Mouse (Mus musculus) limb, embryonic 15.5 days (tissue): ENCODE results near the gene Tmem135. TPM values are rescaled to one million over a fixed set of nuclear protein-coding genes. Genes with fewer than 3 reads are reported as not detected.

Source experiments
- ATAC-seq: fragments of 200-750 bp; cut with Nextera tagmentation; 2 replicates; pipeline ENCODE4 v1.8.0; 2017; ENCODE audit warnings: low read depth, moderate TSS enrichment; ENCODE audit not compliant: insufficient number of reproducible peaks, low FRiP score, low TSS enrichment
- H3K27ac ChIP-seq: fragments of 300-500 bp; sonication (generic); 2 replicates; pipeline ENCODE4 v1.5.1; 2015; ENCODE audit warnings: moderate library complexity, mild to moderate bottlenecking, inconsistent platforms
- H3K27me3 ChIP-seq: fragments of 300-500 bp; sonication (generic); 2 replicates; pipeline ENCODE4 v1.6.1; 2015; ENCODE audit warnings: inconsistent platforms
- H3K36me3 ChIP-seq: fragments of 300-500 bp; sonication (generic); 2 replicates; pipeline ENCODE4 v1.6.1; 2015; ENCODE audit warnings: inconsistent platforms
- H3K4me1 ChIP-seq: fragments of 300-500 bp; sonication (generic); 2 replicates; pipeline ENCODE4 v1.6.1; 2015; ENCODE audit warnings: inconsistent platforms
- H3K4me2 ChIP-seq: fragments of 300-500 bp; sonication (generic); 2 replicates; pipeline ENCODE4 v1.6.1; 2015; ENCODE audit warnings: mild to moderate bottlenecking, inconsistent platforms
- H3K4me3 ChIP-seq: fragments of 300-500 bp; sonication (generic); 2 replicates; pipeline ENCODE4 v1.5.1; 2015; ENCODE audit warnings: mild to moderate bottlenecking, inconsistent platforms
- H3K9ac ChIP-seq: fragments of 300-500 bp; sonication (generic); 2 replicates; pipeline ENCODE4 v1.6.1; 2015; ENCODE audit warnings: inconsistent platforms
- H3K9me3 ChIP-seq: fragments of 300-500 bp; sonication (generic); 2 replicates; pipeline ENCODE4 v1.6.1; 2016; ENCODE audit warnings: inconsistent platforms
- WGBS: fragments of 180-500 bp; shearing (Covaris S2); methylation state at CpG from one replicate; pipeline ENCODE4 v1.1.7; 2015; 5-methylcytosine and 5-hydroxymethylcytosine counted together
- polyA plus RNA-seq: library from polyadenylated mRNA; unstranded; fragments of >200 nt; fragmentation: Nextera tagmentation; extraction: Ambion mirVana; gene quantifications from 2 replicates; pipeline ENCODE4 v1.2.1, GENCODE M21; 2015

Gene Tmem135
- polyA plus RNA-seq, 1 experiment from 2014 or later = 19.4 TPM

DNA sequence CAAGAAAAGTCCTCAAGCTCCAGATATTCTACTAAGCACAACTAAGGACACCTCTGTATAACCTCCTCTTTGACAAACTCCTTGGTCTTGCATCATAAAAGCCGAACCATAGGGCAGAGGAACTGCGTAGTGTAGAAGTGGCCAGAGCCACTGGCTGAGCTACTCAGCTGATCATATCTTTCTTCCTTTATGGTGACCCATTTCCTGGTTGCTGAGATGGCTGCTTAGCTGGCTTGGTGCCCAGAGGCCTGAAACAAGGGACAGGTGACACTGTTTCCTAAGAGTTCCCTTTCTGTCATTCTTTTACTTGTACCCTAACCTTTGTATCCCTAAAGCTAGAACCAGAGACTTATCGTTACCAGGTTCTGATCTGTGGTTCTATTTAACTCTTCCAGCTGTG is 7.3 kb upstream of the Tmem135 start:
- ATAC-seq = no peak

DNA sequence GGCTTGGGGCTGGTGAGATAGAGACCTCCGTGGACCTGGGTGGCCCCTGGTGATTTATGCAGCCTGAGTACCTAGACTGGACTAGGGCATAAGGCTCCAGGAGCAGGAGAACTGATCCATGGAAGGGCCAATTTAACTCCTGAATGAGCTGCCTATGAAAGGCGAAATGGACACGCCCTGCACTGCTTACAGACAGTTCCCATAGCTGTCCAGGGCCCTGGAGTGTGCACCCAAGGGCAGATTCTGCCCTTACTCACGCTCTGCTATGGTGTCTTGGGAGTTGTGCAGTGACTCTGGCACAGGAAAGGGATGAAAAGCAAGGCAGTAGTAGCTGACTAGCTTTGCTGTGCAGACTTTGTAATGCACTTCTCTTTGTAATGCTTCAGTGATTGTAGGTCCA is 6.3 kb upstream of the Tmem135 start:
- Histone ChIP-seq H3K27ac (no peak overlapping the region), H3K4me3 (no peak overlapping the region), H3K9ac (no peak overlapping the region), H3K36me3 (peaks cover 2% of the 10 kb centered on the region; the same call in 1 of the 2 replicates), H3K4me2 (no peak overlapping the region), H3K4me1 (peaks cover 13% of the 10 kb centered on the region; the same call in 1 of the 2 replicates), H3K27me3 (no peaks in the 10 kb centered on the region), H3K9me3 (no peaks in the 10 kb centered on the region)
- ATAC-seq = no peak
- WGBS = 64% methylated on average over 4 of the region's 4 CpGs

More for the DNA sequence above, 7.3 kb upstream of the Tmem135 start:
- no peak overlapping the region for H3K9ac ChIP-seq
- peaks cover 2% of the 10 kb centered on the region; the same call in 1 of the 2 replicates for H3K36me3 ChIP-seq
- H3K4me3 ChIP-seq = no peak overlapping the region
- H3K27ac ChIP-seq = no peak overlapping the region
- 81% methylated on average over 3 of the region's 3 CpGs for WGBS
- no peaks in the 10 kb centered on the region for H3K9me3 ChIP-seq
- peaks cover 13% of the 10 kb centered on the region; the same call in 1 of the 2 replicates for H3K4me1 ChIP-seq
- H3K4me2 ChIP-seq = no peak overlapping the region
- H3K27me3 ChIP-seq = no peaks in the 10 kb centered on the region

DNA sequence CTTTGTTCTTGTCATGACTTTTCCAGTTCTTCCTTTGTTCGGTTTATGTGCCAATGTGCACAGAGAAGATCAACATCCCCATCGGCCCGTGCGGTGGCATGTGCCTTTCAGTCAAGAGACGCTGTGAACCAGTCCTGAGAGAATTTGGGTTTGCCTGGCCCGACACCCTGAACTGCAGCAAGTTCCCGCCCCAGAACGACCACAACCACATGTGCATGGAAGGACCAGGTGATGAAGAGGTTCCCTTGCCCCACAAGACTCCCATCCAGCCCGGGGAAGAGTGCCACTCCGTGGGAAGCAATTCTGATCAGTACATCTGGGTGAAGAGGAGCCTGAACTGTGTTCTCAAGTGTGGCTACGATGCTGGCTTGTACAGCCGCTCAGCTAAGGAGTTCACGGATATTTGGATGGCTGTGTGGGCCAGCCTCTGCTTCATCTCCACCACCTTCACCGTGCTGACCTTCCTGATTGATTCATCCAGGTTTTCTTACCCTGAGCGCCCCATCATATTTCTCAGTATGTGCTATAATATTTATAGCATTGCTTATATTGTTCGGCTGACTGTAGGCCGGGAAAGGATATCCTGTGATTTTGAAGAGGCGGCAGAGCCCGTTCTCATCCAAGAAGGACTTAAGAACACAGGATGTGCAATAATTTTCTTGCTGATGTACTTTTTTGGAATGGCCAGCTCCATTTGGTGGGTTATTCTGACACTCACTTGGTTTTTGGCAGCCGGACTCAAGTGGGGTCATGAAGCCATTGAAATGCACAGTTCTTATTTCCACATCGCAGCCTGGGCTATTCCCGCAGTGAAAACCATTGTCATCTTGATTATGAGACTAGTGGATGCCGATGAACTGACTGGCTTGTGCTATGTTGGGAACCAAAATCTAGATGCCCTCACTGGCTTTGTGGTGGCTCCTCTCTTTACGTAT is 3.3 kb upstream of the Tmem135 start:
- Histone ChIP-seq H3K4me1 (peaks cover 28% of the 10 kb centered on the region; the same call in 1 of the 2 replicates), H3K4me3 (no peak overlapping the region; the same call in 1 of the 2 replicates), H3K36me3 (peaks cover 2% of the 10 kb centered on the region; the same call in 1 of the 2 replicates), H3K9me3 (no peaks in the 10 kb centered on the region), H3K4me2 (peak overlapping the region; percentile 25; the same call in 1 of the 2 replicates), H3K9ac (no peak overlapping the region), H3K27me3 (peaks cover 3% of the 10 kb centered on the region; the same call in 1 of the 2 replicates), H3K27ac (no peak overlapping the region)
- 85% methylated on average over 24 of the region's 24 CpGs for WGBS
- ATAC-seq = no peak

DNA sequence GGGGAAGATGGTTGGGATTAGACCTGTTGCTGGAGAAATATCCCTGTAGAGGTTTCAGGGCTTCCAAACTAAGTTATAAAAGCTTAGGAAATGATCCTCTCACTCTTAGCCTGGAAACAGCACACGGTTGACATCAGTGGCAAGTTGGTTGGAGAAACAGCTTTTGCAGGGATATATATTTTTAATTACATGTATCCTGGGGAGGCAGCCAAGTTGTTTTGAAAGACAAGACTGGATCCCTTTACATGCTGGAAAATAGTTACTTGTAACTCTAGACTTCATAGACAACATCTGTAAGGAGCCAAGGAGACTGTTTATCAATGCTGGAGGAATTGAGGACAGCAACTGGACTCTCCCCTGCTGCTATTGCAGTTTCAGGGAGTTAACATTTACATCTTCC is 2.0 kb upstream of the Tmem135 start:
- peak overlapping the region; percentile 25 for H3K4me2 ChIP-seq
- no peak overlapping the region for H3K27ac ChIP-seq
- H3K9me3 ChIP-seq = no peaks in the 10 kb centered on the region
- H3K4me1 ChIP-seq = peaks cover 28% of the 10 kb centered on the region; the same call in 1 of the 2 replicates
- 8% methylated on average over 1 of the region's 1 CpGs for WGBS
- peaks cover 2% of the 10 kb centered on the region; the same call in 1 of the 2 replicates for H3K36me3 ChIP-seq
- H3K9ac ChIP-seq = no peak overlapping the region
- H3K4me3 ChIP-seq = peak overlapping the region; percentile 85
- peaks cover 7% of the 10 kb centered on the region; the same call in 1 of the 2 replicates for H3K27me3 ChIP-seq
- ATAC-seq = no peak

DNA sequence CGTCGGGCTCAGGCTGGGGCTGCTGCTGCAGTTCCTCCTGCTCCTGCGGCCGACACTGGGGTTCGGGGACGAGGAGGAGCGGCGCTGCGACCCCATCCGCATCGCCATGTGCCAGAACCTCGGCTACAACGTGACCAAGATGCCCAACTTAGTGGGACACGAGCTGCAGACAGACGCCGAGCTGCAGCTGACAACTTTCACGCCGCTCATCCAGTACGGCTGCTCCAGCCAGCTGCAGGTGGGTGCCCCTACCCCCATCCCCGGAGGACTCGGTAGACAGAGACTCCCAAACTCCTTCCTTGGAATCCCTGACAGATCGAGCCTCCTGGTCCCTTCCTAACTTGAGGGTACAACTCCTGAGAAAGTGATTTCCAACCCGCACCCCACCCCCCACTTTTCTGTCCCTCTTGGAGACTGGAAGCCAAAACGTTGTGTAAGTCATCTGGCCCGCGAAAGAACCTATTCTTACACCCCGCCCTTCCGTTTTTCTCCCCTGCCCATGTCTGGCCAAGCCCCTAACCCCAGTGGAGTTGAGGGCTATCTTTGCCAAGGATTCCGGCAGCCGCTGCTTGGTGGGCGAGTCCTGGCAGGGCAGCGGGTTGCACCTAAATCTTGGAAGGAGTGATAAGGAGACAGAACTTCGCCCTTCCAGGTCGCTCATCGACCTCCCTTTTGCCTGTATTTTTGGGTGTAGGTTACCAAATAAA is 865 bp upstream of the Tmem135 start:
- Histone ChIP-seq H3K9me3 (no peaks in the 10 kb centered on the region), H3K9ac (peak overlapping the region; percentile 91), H3K4me1 (peaks cover 26% of the 10 kb centered on the region; the same call in 1 of the 2 replicates), H3K4me3 (peak overlapping the region; percentile 85), H3K27me3 (peaks cover 7% of the 10 kb centered on the region; the same call in 1 of the 2 replicates), H3K36me3 (peaks cover 2% of the 10 kb centered on the region; the same call in 1 of the 2 replicates), H3K27ac (peak overlapping the region; percentile 90), H3K4me2 (peak overlapping the region; percentile 94)
- no peak for ATAC-seq
- under 1% methylated on average over 33 of the region's 35 CpGs for WGBS

DNA sequence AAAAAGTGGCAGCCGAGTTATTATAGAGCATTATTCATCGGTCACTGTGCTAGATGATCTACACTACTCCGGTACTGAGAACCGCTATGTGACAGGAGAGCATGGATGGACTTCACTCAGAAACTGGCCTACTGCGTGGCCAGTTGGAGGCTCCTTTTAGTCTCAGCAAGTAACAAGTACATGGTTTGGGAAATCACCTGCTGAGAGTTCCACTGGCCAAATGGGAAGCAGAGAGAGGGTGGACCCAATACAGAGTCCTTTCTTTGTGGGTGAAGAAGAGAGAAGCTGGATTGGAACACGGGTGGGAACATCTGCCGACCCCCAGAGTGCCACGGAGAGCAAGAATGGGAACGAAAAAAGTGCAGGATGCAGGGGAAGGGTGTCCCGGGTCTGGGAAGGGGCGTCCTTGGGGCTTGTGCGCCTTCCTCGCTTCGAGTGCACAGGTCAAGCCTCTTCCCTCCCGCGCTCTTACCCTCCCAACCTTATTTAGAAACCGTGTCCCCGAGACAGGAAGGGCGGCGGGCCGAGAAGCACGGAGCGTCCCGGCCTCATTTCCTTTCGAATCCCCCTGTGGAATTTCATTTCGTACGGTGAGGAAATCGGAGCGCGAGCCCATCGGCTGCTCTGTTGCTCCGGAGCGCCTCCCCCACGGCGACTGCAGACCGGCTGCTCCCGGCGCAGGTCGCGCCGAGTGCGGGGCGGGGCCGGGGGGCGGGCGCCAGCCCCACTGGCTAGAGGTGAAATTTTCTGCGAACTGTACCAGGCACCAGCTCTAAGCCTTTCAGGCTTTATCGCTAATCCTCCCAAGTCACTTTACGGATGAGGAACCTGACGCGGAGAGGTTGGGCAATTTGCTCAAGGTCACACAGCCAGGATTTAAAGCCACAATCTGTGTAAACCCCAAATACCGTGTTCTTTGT is 709 bp downstream of the Tmem135 start:
- WGBS = 5% methylated on average over 52 of the region's 52 CpGs
- no peaks in the 10 kb centered on the region for H3K9me3 ChIP-seq
- H3K27me3 ChIP-seq = peaks cover 7% of the 10 kb centered on the region; the same call in 1 of the 2 replicates
- peaks cover 20% of the 10 kb centered on the region; the same call in 1 of the 2 replicates for H3K4me1 ChIP-seq
- H3K27ac ChIP-seq = peak overlapping the region; percentile 83
- H3K4me2 ChIP-seq = peak overlapping the region; percentile 94
- ATAC-seq = peak; percentile 74
- H3K9ac ChIP-seq = peak overlapping the region; percentile 54
- H3K36me3 ChIP-seq = peaks cover 2% of the 10 kb centered on the region; the same call in 1 of the 2 replicates
- H3K4me3 ChIP-seq = peak overlapping the region; percentile 85

GRCm38 (mm10) chr7:89401936-89402335 is 2.1 kb downstream of the Tmem135 start:
- ATAC-seq = no peak
- H3K9me3 ChIP-seq = no peaks in the 10 kb centered on the region
- no peak overlapping the region for H3K4me3 ChIP-seq
- H3K27ac ChIP-seq = no peak overlapping the region
- WGBS = 68% methylated on average over 3 of the region's 3 CpGs
- H3K27me3 ChIP-seq = peaks cover 7% of the 10 kb centered on the region; the same call in 1 of the 2 replicates
- H3K4me1 ChIP-seq = peaks cover 17% of the 10 kb centered on the region; the same call in 1 of the 2 replicates
- H3K36me3 ChIP-seq = no peaks in the 10 kb centered on the region
- H3K9ac ChIP-seq = no peak overlapping the region
- no peak overlapping the region for H3K4me2 ChIP-seq

DNA sequence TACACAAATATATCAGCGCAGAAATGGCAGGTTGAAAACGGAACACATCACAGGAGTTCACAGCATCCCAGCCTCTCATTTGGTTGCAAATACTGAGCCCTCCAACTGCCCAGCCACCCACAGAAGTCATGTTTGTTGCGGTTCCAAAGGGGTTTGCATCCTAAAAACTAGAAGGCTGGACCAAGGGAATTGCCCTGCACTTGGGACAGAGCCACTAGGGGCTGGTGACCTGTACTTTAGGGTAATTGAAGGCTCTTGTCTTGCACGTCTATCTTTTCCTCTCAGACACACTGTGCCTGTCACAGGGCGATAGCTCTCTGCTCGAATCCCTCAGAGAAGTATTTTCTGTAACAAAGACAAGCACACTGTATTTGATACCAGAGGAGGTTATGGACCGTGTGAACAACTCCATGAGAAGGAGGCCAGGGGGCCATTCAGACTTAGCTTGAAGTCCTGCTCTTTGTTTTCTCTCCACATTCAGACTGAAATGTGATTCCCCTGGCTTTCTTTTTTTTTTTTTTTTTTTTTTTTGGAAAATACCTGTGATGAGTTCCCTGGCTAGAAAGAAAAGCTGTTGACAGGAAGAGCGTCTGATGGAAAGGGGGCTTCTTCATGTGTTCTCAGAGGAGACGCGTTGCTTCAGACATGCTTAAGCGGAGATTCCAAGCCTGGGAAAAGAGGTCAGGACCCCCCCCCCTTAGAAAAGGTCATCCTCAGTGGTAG is 2.7 kb downstream of the Tmem135 start:
- H3K36me3 ChIP-seq = no peaks in the 10 kb centered on the region
- no peaks in the 10 kb centered on the region for H3K9me3 ChIP-seq
- H3K27me3 ChIP-seq = peaks cover 7% of the 10 kb centered on the region; the same call in 1 of the 2 replicates
- H3K4me3 ChIP-seq = no peak overlapping the region
- no peak for ATAC-seq
- no peak overlapping the region for H3K4me2 ChIP-seq
- H3K9ac ChIP-seq = no peak overlapping the region
- 63% methylated on average over 11 of the region's 11 CpGs for WGBS
- H3K4me1 ChIP-seq = 0 out of 2 replicates have a peak, but pooled peaks cover 16% of the 10 kb centered on the region
- no peak overlapping the region for H3K27ac ChIP-seq

GRCm38 (mm10) chr7:89400721-89401120 is 3.3 kb downstream of the Tmem135 start:
- 72% methylated on average over 2 of the region's 2 CpGs for WGBS
- no peak overlapping the region for H3K27ac ChIP-seq
- no peak overlapping the region for H3K4me3 ChIP-seq
- no peaks in the 10 kb centered on the region for H3K9me3 ChIP-seq
- H3K27me3 ChIP-seq = peaks cover 7% of the 10 kb centered on the region; the same call in 1 of the 2 replicates
- no peak overlapping the region for H3K9ac ChIP-seq
- H3K4me1 ChIP-seq = 0 out of 2 replicates have a peak, but pooled peaks cover 16% of the 10 kb centered on the region
- no peak for ATAC-seq
- no peak overlapping the region for H3K4me2 ChIP-seq
- H3K36me3 ChIP-seq = no peaks in the 10 kb centered on the region

GRCm38 (mm10) chr7:89397837-89398534 is 6.0 kb downstream of the Tmem135 start:
- no peak for ATAC-seq
- WGBS = 61% methylated on average over 3 of the region's 3 CpGs
- H3K9me3 ChIP-seq = no peaks in the 10 kb centered on the region

More at GRCm38 (mm10) chr7:89397837-89398534, 6.0 kb downstream of the Tmem135 start:
- Histone ChIP-seq H3K27me3 (peaks cover 7% of the 10 kb centered on the region; the same call in 1 of the 2 replicates), H3K4me1 (0 out of 2 replicates have a peak, but pooled peaks cover 4% of the 10 kb centered on the region), H3K9ac (no peak overlapping the region), H3K4me2 (no peak overlapping the region), H3K27ac (no peak overlapping the region), H3K4me3 (no peak overlapping the region), H3K36me3 (no peaks in the 10 kb centered on the region)
